In the genomic region with DNA sequence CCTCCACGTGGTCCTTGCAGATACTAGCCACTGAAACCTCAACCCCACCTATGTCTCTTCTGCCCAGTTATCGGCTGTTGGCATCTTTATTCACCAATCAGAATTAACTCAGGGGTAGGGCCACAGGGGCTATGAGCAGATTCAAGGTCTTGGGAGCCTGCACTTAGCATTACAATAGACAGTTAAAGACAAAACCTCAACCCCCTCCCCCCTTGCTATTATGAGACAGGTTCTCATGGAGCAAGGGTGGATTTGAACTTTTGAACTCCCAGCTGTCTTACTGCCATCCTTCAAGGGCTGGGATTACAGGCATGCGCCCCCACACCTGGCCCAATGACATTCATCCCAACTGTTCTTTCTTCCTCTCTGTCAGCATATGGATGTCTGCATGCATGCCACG, we compare ENCODE assay signal across 24 mouse cellular contexts. TPM values are rescaled to one million over a fixed set of nuclear protein-coding genes. Genes with fewer than 3 reads are reported as not detected.
DNase-seq lines count a peak whose midpoint lies in the region; ATAC-seq and TF ChIP-seq lines count a peak whose summit lies in the region.
"Had no signal": no experiment of that assay in that cellular context is flagged by ENCODE, and none has a peak within 500 bp of the region (broad histone marks: within the 10 kb centered on the region; RNA-seq: fewer than 3 reads in every experiment).

No protein-coding gene starts in this region.

- H3K4me3 ChIP-seq in neural tube, embryonic 11.5 days (ENCODE audit: low read depth, low read length), result no peak overlapping the region
- H3K4me3 ChIP-seq in liver, postnatal 0 days (ENCODE audit: low read depth, low read length), result no peak overlapping the region
- H3K4me3 ChIP-seq: embryonic facial prominence, embryonic 10.5 days; embryonic facial prominence, embryonic 12.5 days; forebrain, embryonic 13.5 days; forebrain, embryonic 15.5 days had no signal

- no peak overlapping the region for H3K9ac ChIP-seq in neural tube, embryonic 11.5 days (ENCODE audit: low read length)
- no peak overlapping the region for H3K9ac ChIP-seq in liver, postnatal 0 days (replicated peaks)
- H3K9ac ChIP-seq: embryonic facial prominence, embryonic 12.5 days; forebrain, embryonic 13.5 days; forebrain, embryonic 15.5 days; forebrain, postnatal 0 days had no signal

- TF ChIP-seq EP300 in liver, postnatal 0 days (IDR thresholded peaks at IDR 0.05; ENCODE audit: low read depth), result no peak

- H3K9me3 ChIP-seq in neural tube, embryonic 11.5 days (ENCODE audit: control insufficient read depth, low read length), result no peaks in the 10 kb centered on the region
- H3K9me3 ChIP-seq in liver, postnatal 0 days (ENCODE audit: low read length), result no peaks in the 10 kb centered on the region; the same call in 1 of the 2 replicates
- H3K9me3 ChIP-seq: embryonic facial prominence, embryonic 10.5 days; embryonic facial prominence, embryonic 12.5 days; forebrain, embryonic 13.5 days; forebrain, embryonic 15.5 days had no signal

- no peak overlapping the region for H3K27ac ChIP-seq in neural tube, embryonic 11.5 days (ENCODE audit: low read depth, low read length)
- no peak overlapping the region for H3K27ac ChIP-seq in liver, postnatal 0 days (ENCODE audit: low read depth)
- H3K27ac ChIP-seq: embryonic facial prominence, embryonic 10.5 days; embryonic facial prominence, embryonic 12.5 days; forebrain, embryonic 13.5 days; forebrain, embryonic 15.5 days had no signal

- no peaks in the 10 kb centered on the region for H3K36me3 ChIP-seq in neural tube, embryonic 11.5 days (ENCODE audit: control insufficient read depth, insufficient read depth, low read length)
- H3K36me3 ChIP-seq in liver, postnatal 0 days (replicated peaks; ENCODE audit: insufficient read depth, low read length), result no peaks in the 10 kb centered on the region
- H3K36me3 ChIP-seq: embryonic facial prominence, embryonic 10.5 days; embryonic facial prominence, embryonic 12.5 days; forebrain, embryonic 15.5 days; G1E had no signal

- peak; percentile 20 for DNase-seq in neural tube, embryonic 11.5 days (ENCODE audit: low spot score)
- no peak for DNase-seq in neural tube, embryonic 10.5 days (ENCODE audit: extremely low spot score, low spot score)
- peak; percentile 94 for DNase-seq in R1 (ENCODE audit: low read depth, low spot score)
- DNase-seq in ZHBTc4 (ENCODE audit: low read depth, low spot score), result peak; percentile 81
- no peak for DNase-seq in cerebellum, adult 11-12 months
- no peak for DNase-seq in liver, postnatal 0 days
- DNase-seq: adrenal gland, adult 2 months; B cell, adult 2 months; cerebellum, adult 11 months; cerebellum, adult 2 months; cerebellum, adult 9-10 months; cerebellum, postnatal 10 days; cerebellum, postnatal 25 days; forebrain, postnatal 0 days had no signal

- H3K4me2 ChIP-seq in neural tube, embryonic 11.5 days (ENCODE audit: low read depth), result no peak overlapping the region
- H3K4me2 ChIP-seq in liver, postnatal 0 days (ENCODE audit: low read depth, low read length), result no peak overlapping the region
- H3K4me2 ChIP-seq: embryonic facial prominence, embryonic 12.5 days; forebrain, embryonic 13.5 days; forebrain, embryonic 15.5 days had no signal

- no peaks in the 10 kb centered on the region for H3K27me3 ChIP-seq in neural tube, embryonic 11.5 days (ENCODE audit: control insufficient read depth, insufficient read depth, low read length)
- no peaks in the 10 kb centered on the region for H3K27me3 ChIP-seq in liver, postnatal 0 days (ENCODE audit: insufficient read depth, low read length)
- H3K27me3 ChIP-seq: embryonic facial prominence, embryonic 12.5 days; forebrain, embryonic 13.5 days; forebrain, embryonic 15.5 days had no signal

- ATAC-seq in neural tube, embryonic 11.5 days (ENCODE audit: insufficient read depth, low FRiP score, low TSS enrichment), result no peak
- ATAC-seq in liver, postnatal 0 days, result no peak
- ATAC-seq: CD4-positive, CD25-positive, alpha-beta regulatory T cell, adult 4 months; forebrain, embryonic 13.5 days; forebrain, embryonic 15.5 days; forebrain, postnatal 0 days; Patski had no signal

- 61% methylated on average over 4 of the region's 4 CpGs for WGBS in neural tube, embryonic 11.5 days
- 53% methylated on average over 4 of the region's 4 CpGs for WGBS in liver, postnatal 0 days (ENCODE audit: insufficient replicate concordance)

- no peak for TF ChIP-seq CTCF in liver, postnatal 0 days (IDR thresholded peaks at IDR 0.05; ENCODE audit: low read depth)

- H3K4me1 ChIP-seq in neural tube, embryonic 11.5 days (ENCODE audit: control insufficient read depth, insufficient read depth, low read length), result no peaks in the 10 kb centered on the region; the same call in 1 of the 2 replicates
- H3K4me1 ChIP-seq in liver, postnatal 0 days (ENCODE audit: insufficient read depth), result no peaks in the 10 kb centered on the region
- H3K4me1 ChIP-seq: embryonic facial prominence, embryonic 12.5 days; forebrain, embryonic 13.5 days; forebrain, embryonic 15.5 days had no signal

RNA-seq across cellular contexts. Expression of gene Caln1, which starts 6.1 kb away (rescaled TPM):
- polyA plus RNA-seq in neural tube, embryonic 11.5 days (2014; fragmentation: Nextera tagmentation; extraction: Ambion mirVana), result 0.41 and 0.74 TPM in 2 replicates
- polyA plus RNA-seq in liver, postnatal 0 days (2015; fragmentation: Nextera tagmentation; extraction: Ambion mirVana), result 3.0 and 3.2 TPM in 2 replicates
- polyA plus RNA-seq: CD4-positive, CD25-positive, alpha-beta regulatory T cell, adult 4 months; G1E; Patski had no signal

RNA-seq across cellular contexts. Expression of gene A330070K13Rik, which starts 21.3 kb away (rescaled TPM):
- not detected in 2 replicates for polyA plus RNA-seq in neural tube, embryonic 11.5 days (2014; fragmentation: Nextera tagmentation; extraction: Ambion mirVana)
- polyA plus RNA-seq in liver, postnatal 0 days (2015; fragmentation: Nextera tagmentation; extraction: Ambion mirVana), result not detected in 2 replicates
- polyA plus RNA-seq: adrenal gland, adult 2 months; brain, embryonic 14.5 days; CD4-positive, CD25-positive, alpha-beta regulatory T cell, adult 4 months; embryonic facial prominence, embryonic 10.5 days; embryonic facial prominence, embryonic 12.5 days; embryonic facial prominence, embryonic 14.5 days; forebrain, embryonic 11.5 days; forebrain, embryonic 13.5 days; forebrain, embryonic 15.5 days; G1E; Patski had no signal

Comparison
In these comparisons a context has a peak if more than half of its experiments do, and no peak if none do; other contexts are left out.
1. DNase-seq: peak in neural tube, embryonic 11.5 days (single experiment), R1 (single experiment) and ZHBTc4 (single experiment); none in neural tube, embryonic 10.5 days (single experiment), cerebellum, adult 11-12 months (single experiment) and liver, postnatal 0 days (single experiment).